Mouse (Mus musculus) heart, adult 2 months (tissue): ENCODE measurements around the gene Pdzd2.

ENCODE experiments used
- CTCF ChIP-seq: fragments of 200-600 bp; IDR thresholded peaks from 2 replicates; pipeline ENCODE4 v1.8.1; 2022; ENCODE audit warnings: antibody characterized with exemption, mild to moderate bottlenecking, moderate library complexity
- POLR2A ChIP-seq: fragments of 200-500 bp; IDR thresholded peaks from 2 replicates; pipeline ENCODE4 v1.6.1; 2011; ENCODE audit warnings: mild to moderate bottlenecking, low read depth, low read length, control low read depth; ENCODE audit not compliant: insufficient read depth

DNA sequence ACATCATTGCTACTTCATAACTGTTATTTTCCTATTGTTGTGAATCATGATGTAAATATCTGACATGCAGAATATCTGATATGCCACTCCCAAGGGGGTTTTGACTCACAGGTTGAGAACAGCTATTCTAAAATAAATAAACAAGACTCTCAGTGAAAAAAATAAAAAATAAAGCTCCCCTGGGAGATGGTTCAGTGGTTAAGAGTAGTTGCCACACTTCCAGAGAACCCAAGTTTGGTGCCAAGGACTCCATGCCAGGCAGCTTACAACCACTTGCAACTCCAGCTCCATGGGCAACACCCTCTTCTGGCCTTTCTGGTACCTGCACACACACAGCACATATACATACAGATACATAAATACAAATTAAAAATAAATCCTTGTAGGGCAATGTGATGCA is 157.3 kb downstream of the Pdzd2 start:
- no peak for TF ChIP-seq CTCF
- TF ChIP-seq POLR2A, result no peak
